Mouse (Mus musculus) midbrain, embryonic 13.5 days (tissue): ENCODE data around the gene Itgb5. TPM values are rescaled to one million over a fixed set of nuclear protein-coding genes. Genes with fewer than 3 reads are reported as not detected.
A peak's percentile ranks its signal among the peaks of the same experiment; 100 is the strongest.

ENCODE experiments used
- ATAC-seq: fragments of 200-750 bp; cut with Nextera tagmentation; 2 replicates; pipeline ENCODE4 v1.8.0; 2017; ENCODE audit warnings: mild to moderate bottlenecking, moderate TSS enrichment, moderate library complexity
- H3K27ac ChIP-seq: fragments of 300-500 bp; sonication (generic); 2 replicates; pipeline ENCODE4 v1.5.1; 2015; ENCODE audit warnings: inconsistent platforms, mild to moderate bottlenecking, moderate library complexity
- H3K27me3 ChIP-seq: fragments of 300-500 bp; sonication (generic); 2 replicates; pipeline ENCODE4 v1.6.1; 2015; ENCODE audit warnings: mild to moderate bottlenecking, inconsistent platforms
- H3K36me3 ChIP-seq: fragments of 300-500 bp; sonication (generic); 2 replicates; pipeline ENCODE4 v1.6.1; 2015; ENCODE audit warnings: mild to moderate bottlenecking, inconsistent platforms
- H3K4me1 ChIP-seq: fragments of 300-500 bp; sonication (generic); replicated peaks from 2 replicates; pipeline ENCODE4 v1.6.1; 2015; ENCODE audit warnings: inconsistent platforms
- H3K4me2 ChIP-seq: fragments of 300-500 bp; sonication (generic); replicated peaks from 2 replicates; pipeline ENCODE4 v1.6.1; 2015; ENCODE audit warnings: moderate library complexity, mild to moderate bottlenecking, inconsistent platforms
- H3K4me3 ChIP-seq: fragments of 300-500 bp; sonication (generic); replicated peaks from 2 replicates; pipeline ENCODE4 v1.5.1; 2015; ENCODE audit warnings: mild to moderate bottlenecking, inconsistent platforms
- H3K9ac ChIP-seq: fragments of 300-500 bp; sonication (generic); replicated peaks from 2 replicates; pipeline ENCODE4 v1.6.1; 2015; ENCODE audit warnings: mild to moderate bottlenecking, inconsistent platforms
- H3K9me3 ChIP-seq: fragments of 300-500 bp; sonication (generic); 2 replicates; pipeline ENCODE4 v1.6.1; 2016; ENCODE audit warnings: mild to moderate bottlenecking, inconsistent platforms
- WGBS: fragments of 180-500 bp; shearing (Covaris S2); methylation state at CpG from one replicate; pipeline ENCODE4 v1.1.7; 2015; 5-methylcytosine and 5-hydroxymethylcytosine counted together
- polyA plus RNA-seq: library from polyadenylated mRNA; unstranded; fragments of >200 nt; fragmentation: Nextera tagmentation; extraction: Ambion mirVana; gene quantifications from 2 replicates; pipeline ENCODE4 v1.2.1, GENCODE M21; 2015

Itgb5 gene
- polyA plus RNA-seq, 1 experiment from 2014 or later, result 10.3 TPM

DNA sequence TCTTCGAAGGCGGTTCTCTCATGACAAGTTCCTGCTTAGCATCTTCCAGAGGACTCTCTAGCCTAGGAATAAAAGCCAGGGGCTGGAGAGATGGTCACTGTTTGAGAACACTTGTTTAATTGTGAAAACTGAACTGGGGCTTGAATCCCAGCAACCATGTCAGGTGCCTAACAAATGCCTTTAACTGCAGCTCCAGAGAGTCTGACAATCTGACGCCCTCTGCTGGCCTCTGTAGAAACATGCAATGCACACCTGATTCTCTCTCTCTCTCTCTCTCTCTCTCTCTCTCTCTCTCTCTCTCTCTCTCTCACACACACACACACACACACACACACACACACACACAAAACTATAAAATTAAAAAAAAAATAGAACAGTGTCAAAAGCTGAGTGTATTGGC lies 19.5 kb upstream of the Itgb5 start:
- Histone ChIP-seq H3K9me3 (0 out of 2 replicates have a peak, but pooled peaks cover 3% of the 10 kb centered on the region), H3K27ac (no peak overlapping the region), H3K27me3 (no peaks in the 10 kb centered on the region), H3K4me2 (no peak overlapping the region), H3K4me3 (no peak overlapping the region), H3K36me3 (no peaks in the 10 kb centered on the region), H3K4me1 (no peaks in the 10 kb centered on the region), H3K9ac (no peak overlapping the region)
- no peak for ATAC-seq
- 75% methylated on average over 3 of the region's 3 CpGs for WGBS

DNA sequence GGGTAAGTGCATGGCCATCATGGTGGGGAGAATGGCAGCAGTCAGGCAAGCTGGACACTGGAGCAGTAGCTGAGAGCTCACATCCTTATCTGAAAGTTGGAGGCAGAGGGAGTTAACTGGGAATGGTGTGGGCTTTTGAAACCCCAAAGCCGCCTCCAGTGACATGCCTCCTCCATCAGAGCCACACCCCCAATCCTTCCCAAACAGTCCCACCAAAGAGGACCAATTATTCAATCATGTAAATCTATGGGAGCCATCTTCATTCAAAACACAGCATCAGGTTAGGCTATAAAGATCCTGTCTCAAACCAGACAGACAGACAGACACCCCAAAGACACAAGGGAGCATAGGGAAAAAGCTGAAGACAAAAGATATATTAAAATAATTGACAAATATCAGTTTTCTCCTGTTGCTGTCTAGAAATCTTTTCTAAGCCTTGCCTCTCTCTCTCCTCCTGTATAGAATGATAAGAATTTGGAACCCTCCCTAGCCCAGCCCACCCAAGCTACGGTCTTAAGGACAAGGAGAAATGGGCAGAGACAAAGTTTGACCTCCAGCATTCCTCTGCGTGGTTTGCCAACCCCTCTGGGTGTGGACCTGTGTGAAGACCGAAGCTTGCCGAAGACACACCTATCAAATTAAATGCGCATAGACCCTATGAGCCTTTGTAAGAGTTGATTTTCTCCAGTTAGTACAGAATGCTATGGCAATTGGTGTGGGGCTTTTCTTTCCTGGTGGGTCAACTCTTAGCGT lies 10.9 kb upstream of the Itgb5 start:
- Histone ChIP-seq H3K27ac (no peak overlapping the region), H3K9me3 (no peaks in the 10 kb centered on the region), H3K4me1 (no peaks in the 10 kb centered on the region), H3K36me3 (no peaks in the 10 kb centered on the region), H3K4me2 (no peak overlapping the region), H3K9ac (no peak overlapping the region), H3K27me3 (peaks cover 8% of the 10 kb centered on the region), H3K4me3 (no peak overlapping the region)
- WGBS, result 93% methylated on average over 7 of the region's 7 CpGs
- ATAC-seq, result no peak

DNA sequence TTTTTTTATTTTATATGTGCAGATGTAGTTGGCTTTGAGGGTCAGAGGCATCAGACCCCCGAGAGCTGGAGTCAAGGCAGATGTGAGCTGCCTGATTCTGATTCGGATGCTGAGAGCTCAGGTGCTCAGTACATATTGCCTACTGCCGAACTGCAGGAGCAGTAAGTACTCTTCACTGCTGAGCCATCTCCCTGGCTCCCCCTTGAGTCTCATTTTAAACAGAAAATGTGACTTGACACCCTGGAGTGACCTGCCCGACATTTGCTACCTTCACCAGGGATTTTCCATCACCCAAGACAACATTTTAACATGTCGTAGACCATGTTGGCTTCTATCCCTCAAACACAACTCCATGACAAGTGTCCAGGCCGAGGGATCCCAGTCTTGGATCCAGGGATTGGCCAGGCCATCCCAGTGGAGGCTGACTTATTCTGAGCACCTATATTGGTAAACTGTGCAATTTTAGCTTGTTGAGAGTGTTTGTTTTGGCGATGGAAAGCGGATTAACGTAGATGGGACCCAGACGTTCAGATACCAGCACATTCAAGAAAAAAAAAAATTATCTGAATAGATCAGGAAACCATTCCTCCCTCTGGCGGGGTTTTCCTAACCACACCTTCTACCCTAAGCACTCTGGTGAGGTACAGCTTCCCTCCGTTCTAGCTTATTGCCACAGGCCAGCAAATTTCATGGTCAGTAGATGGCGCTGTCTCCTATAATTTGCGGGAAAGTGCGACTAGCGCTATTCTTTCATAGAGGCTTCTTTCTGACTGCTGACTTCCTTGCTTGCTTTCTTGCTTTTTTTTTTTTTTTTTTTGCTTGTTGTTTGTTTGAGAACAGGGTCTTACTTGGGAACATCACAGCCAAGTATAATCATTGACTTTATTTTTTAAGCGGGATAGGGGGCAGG lies 8.9 kb upstream of the Itgb5 start:
- H3K9me3 ChIP-seq, result no peaks in the 10 kb centered on the region
- 0 out of 2 replicates have a peak overlapping the region, but pooled peaks have one; percentile 5 for H3K9ac ChIP-seq
- WGBS, result 18% methylated on average over 17 of the region's 17 CpGs
- no peaks in the 10 kb centered on the region for H3K36me3 ChIP-seq
- H3K4me3 ChIP-seq, result no peak overlapping the region
- H3K4me2 ChIP-seq, result no peak overlapping the region
- H3K4me1 ChIP-seq, result peaks cover 3% of the 10 kb centered on the region; the same call in 1 of the 2 replicates
- H3K27ac ChIP-seq, result no peak overlapping the region
- H3K27me3 ChIP-seq, result peaks cover 8% of the 10 kb centered on the region
- peak; percentile 72 for ATAC-seq

DNA sequence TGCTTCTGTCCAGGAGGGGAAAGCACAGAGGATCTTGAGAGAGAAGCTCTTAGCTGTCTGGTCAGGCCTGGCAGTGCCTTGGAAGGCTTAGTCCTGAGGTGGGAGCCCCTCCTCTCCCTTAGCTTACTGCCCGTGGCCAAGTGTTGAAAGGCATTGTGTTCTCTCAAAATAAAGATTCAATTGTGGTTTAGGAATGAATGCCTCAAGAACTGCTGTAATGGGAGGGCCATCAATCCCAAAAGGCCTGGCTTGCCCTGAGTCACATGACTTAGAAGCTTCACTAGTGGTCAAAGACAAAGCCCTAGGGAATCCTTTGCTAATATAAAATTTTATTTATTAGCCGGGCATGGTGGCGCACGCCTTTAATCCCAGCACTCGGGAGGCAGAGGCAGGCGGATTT lies 4.9 kb upstream of the Itgb5 start:
- no peaks in the 10 kb centered on the region for H3K9me3 ChIP-seq
- no peak overlapping the region for H3K27ac ChIP-seq
- ATAC-seq, result no peak
- no peak overlapping the region for H3K4me3 ChIP-seq
- H3K9ac ChIP-seq, result no peak overlapping the region
- H3K4me1 ChIP-seq, result peaks cover 9% of the 10 kb centered on the region
- no peak overlapping the region for H3K4me2 ChIP-seq
- no peaks in the 10 kb centered on the region for H3K36me3 ChIP-seq
- peaks cover 30% of the 10 kb centered on the region for H3K27me3 ChIP-seq
- 78% methylated on average over 6 of the region's 6 CpGs for WGBS

DNA sequence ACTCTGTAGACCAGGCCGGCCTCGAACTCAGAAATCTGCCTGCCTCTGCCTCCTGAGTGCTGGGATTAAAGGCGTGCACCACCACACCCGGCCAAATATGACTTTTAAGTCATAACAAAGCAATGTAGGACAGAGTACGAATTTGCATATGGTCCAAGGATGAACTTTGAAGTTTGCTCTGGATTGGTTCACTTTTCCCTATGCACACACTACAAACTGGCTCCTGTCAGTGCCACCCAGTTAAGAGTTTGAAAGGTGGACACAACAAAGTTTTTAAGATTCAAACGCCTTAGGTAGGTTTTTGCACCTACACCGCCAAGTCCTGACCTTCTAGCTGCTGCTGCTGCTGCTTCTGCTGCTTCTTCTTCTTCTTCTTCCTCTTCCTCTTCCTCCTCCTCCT lies 969 bp upstream of the Itgb5 start:
- ATAC-seq, result no peak
- H3K4me2 ChIP-seq, result no peak overlapping the region
- WGBS, result 90% methylated on average over 7 of the region's 7 CpGs
- H3K9ac ChIP-seq, result no peak overlapping the region
- H3K9me3 ChIP-seq, result no peaks in the 10 kb centered on the region
- H3K27ac ChIP-seq, result no peak overlapping the region
- H3K36me3 ChIP-seq, result no peaks in the 10 kb centered on the region
- peaks cover 56% of the 10 kb centered on the region for H3K27me3 ChIP-seq
- peaks cover 33% of the 10 kb centered on the region for H3K4me1 ChIP-seq
- no peak overlapping the region for H3K4me3 ChIP-seq

DNA sequence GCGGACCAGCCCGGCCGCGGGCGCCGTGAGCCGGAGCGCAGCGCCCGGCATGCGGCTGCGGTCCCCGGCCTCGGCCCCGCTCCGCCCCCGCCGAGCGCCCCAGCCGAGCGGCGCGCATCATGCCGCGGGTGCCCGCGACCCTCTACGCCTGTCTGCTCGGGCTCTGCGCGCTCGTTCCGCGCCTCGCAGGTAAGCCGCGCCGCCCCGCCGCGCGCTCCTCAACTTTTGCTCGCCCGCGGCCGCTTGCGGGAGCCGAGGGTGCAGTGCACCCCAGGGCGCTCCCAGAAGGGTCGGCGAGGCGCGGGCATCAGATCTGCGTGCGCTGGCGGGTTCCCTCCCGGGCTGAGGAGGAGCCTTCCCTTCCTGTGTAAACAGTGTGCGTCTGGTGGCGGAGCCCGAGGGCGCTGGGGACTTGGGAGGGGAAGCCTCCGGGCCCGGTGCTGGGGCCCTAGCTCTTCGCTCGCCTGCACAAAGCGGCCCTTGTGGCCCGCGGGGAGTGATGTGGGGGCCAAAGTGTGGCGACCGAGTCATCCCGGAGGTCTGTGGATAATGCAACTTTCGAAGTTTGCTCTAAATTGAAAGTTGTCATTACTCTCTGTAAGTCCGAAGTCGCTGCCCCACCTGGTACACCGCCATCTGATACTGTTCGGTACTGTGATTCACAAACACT lies 512 bp downstream of the Itgb5 start:
- Histone ChIP-seq H3K27me3 (peaks cover 62% of the 10 kb centered on the region), H3K4me1 (peaks cover 38% of the 10 kb centered on the region), H3K4me2 (peak overlapping the region; percentile 98), H3K4me3 (peak overlapping the region; percentile 74), H3K36me3 (no peaks in the 10 kb centered on the region), H3K9me3 (no peaks in the 10 kb centered on the region), H3K27ac (0 out of 2 replicates have a peak overlapping the region, but pooled peaks have one; percentile 11), H3K9ac (peak overlapping the region; percentile 71)
- ATAC-seq, result peak; percentile 75
- under 1% methylated on average over 61 of the region's 76 CpGs for WGBS

DNA sequence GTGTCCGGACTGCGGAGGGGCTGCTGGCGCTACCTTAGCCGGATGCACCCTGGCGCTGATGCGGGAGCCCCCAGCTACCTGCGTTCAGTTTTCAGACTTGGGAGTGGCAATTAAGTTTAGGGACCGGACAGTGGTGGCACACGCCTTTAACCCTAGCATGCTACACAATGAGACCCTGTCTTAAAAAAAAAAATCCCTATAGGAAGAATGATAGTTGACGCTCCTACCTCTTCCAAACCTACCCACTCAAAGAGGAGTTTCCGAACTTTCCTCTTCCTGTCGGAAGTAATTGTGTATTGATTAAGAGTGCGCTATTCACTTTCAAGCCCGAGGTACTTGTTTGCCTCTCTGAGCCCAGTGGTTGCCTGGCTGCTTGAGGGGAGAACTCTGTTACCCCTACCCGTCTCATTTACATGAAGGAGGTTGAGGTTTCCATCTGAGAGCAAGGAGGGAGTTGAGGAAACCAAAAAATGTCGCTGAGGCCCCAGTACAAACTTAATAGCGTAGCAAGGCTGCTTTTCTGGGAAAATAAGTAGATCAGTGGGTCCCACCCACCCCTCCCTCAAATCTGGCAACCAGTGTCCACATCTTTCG lies 1.1 kb downstream of the Itgb5 start:
- 2% methylated on average over 18 of the region's 18 CpGs for WGBS
- no peak for ATAC-seq
- Histone ChIP-seq H3K4me2 (peak overlapping the region; percentile 98), H3K9ac (peak overlapping the region; percentile 71), H3K9me3 (no peaks in the 10 kb centered on the region), H3K36me3 (no peaks in the 10 kb centered on the region), H3K27me3 (peaks cover 67% of the 10 kb centered on the region), H3K4me1 (peaks cover 38% of the 10 kb centered on the region), H3K27ac (no peak overlapping the region), H3K4me3 (peak overlapping the region; percentile 74)

DNA sequence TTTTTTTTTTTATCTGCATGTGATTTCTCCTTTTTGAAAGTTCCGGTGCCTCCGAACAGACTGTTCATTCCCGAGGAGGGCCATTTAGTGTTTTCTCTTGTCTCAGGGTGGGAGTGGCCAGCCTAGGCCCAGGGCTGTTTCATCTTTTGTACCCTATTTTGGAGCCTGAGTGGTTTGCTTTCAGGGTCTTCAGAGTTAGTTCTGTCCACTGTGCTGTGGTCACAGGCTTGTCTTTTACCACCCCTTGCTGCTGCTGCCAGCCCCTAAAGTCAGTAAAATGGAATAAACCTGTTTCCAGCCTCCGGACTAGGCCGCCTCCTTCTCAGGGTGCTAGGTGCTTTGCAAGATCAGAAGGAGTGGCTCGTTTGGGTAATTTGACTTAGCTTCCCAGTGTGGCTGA lies 2.6 kb downstream of the Itgb5 start:
- peaks cover 38% of the 10 kb centered on the region for H3K4me1 ChIP-seq
- no peak overlapping the region for H3K9ac ChIP-seq
- H3K4me2 ChIP-seq, result 0 out of 2 replicates have a peak overlapping the region, but pooled peaks have one; percentile 51
- no peaks in the 10 kb centered on the region for H3K36me3 ChIP-seq
- H3K9me3 ChIP-seq, result no peaks in the 10 kb centered on the region
- no peak overlapping the region for H3K4me3 ChIP-seq
- no peak for ATAC-seq
- WGBS, result 61% methylated on average over 6 of the region's 6 CpGs
- H3K27ac ChIP-seq, result no peak overlapping the region
- H3K27me3 ChIP-seq, result peaks cover 62% of the 10 kb centered on the region

DNA sequence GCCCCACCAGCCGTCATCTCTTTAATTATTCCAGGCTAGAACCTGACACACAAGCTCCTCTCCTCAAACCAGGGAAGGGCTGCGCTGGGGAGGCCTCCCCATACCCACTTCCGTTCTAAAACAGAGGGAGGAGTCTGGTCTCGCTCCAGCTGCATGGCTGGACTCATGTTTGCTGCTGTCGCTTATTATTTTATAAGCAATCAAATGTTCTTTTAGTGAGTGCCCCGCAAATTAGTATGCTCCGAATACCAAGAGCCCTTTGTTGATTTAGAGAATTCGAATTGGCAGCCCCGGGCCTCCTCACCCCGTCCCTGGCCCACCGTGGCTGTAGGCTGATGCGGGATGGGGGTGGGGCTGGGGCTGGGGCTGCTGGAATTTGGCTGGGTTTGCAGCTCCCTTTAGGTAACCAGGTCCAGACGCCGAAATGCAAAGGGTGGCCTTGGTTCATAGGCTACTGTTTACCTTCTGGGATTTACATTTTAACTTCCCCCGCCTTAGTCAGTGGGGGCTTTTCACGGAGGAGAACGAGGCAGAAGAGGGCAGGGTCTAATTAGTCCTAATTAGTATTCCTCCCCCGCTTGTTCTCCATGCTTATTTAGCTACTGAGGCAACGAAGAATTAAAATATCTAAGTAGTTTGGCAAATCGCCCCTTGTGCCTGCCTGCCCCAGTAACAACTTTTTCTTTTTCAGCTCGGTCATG lies 3.4 kb downstream of the Itgb5 start:
- 3% methylated on average over 21 of the region's 21 CpGs for WGBS
- peaks cover 60% of the 10 kb centered on the region for H3K27me3 ChIP-seq
- peak overlapping the region; percentile 23 for H3K4me3 ChIP-seq

DNA sequence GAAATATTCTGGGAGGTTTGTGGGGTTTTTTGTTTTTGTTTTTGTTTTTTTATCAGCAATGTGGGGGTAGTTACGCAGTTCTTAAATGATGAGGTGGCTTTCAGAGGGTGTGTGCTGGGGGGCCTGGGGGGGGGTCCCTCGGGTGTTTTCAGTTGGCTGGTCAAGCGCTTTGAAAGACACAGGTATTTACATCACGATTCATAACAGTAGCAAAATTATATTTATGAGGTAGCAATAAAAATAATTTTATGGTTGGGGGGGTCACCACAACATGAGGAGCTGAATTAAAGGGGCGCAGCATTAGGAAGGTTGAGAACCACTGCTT lies 3.9 kb downstream of the Itgb5 start:
- Histone ChIP-seq H3K4me2 (peak overlapping the region; percentile 51), H3K9me3 (no peaks in the 10 kb centered on the region), H3K36me3 (no peaks in the 10 kb centered on the region), H3K4me1 (peaks cover 38% of the 10 kb centered on the region), H3K27ac (no peak overlapping the region), H3K9ac (no peak overlapping the region), H3K27me3 (peaks cover 55% of the 10 kb centered on the region), H3K4me3 (peak overlapping the region; percentile 22; the same call in 1 of the 2 replicates)
- ATAC-seq, result no peak
- 14% methylated on average over 5 of the region's 5 CpGs for WGBS

More for the DNA sequence above, 3.4 kb downstream of the Itgb5 start:
- no peaks in the 10 kb centered on the region for H3K36me3 ChIP-seq
- H3K9me3 ChIP-seq, result no peaks in the 10 kb centered on the region
- H3K27ac ChIP-seq, result 0 out of 2 replicates have a peak overlapping the region, but pooled peaks have one; percentile 39
- peaks cover 38% of the 10 kb centered on the region for H3K4me1 ChIP-seq
- no peak overlapping the region for H3K9ac ChIP-seq
- peak; percentile 73 for ATAC-seq
- H3K4me2 ChIP-seq, result peak overlapping the region; percentile 51
